Mouse (Mus musculus): ENCODE measurements around the gene Zfp341.

Zfp341 gene

GRCm38 (mm10) chr2:154589051-154589450, 24.0 kb upstream of the Zfp341 start:
- peak; percentile 28 for DNase-seq

- DNase-seq: no peak
These were observed 21.9 kb upstream of the Zfp341 start for GRCm38 (mm10) chr2:154591239-154591638.

- no peak for DNase-seq
These were observed 20.1 kb upstream of the Zfp341 start for GRCm38 (mm10) chr2:154593025-154593424.

- peak; percentile 38 for DNase-seq
These were observed 17.3 kb upstream of the Zfp341 start for GRCm38 (mm10) chr2:154595775-154596174.

- DNase-seq: no peak
These were observed 15.7 kb upstream of the Zfp341 start for GRCm38 (mm10) chr2:154597399-154597798.

GRCm38 (mm10) chr2:154600586-154600985, 12.5 kb upstream of the Zfp341 start:
- no peak for DNase-seq

GRCm38 (mm10) chr2:154601324-154601723, 11.8 kb upstream of the Zfp341 start:
- DNase-seq: no peak

GRCm38 (mm10) chr2:154603007-154603637, 10.0 kb upstream of the Zfp341 start:
- DNase-seq: no peak

- DNase-seq: peak; percentile 99
These were observed 9.4 kb upstream of the Zfp341 start, which contains the start of gene Pxmp4 for GRCm38 (mm10) chr2:154603638-154604153. Pxmp4 (minus strand) TSS chr2:154603708.

- DNase-seq: no peak
These were observed 8.9 kb upstream of the Zfp341 start for GRCm38 (mm10) chr2:154604156-154604555.

- DNase-seq: no peak
These were observed 6.1 kb upstream of the Zfp341 start for GRCm38 (mm10) chr2:154606965-154607364.

GRCm38 (mm10) chr2:154609050-154609767, 3.9 kb upstream of the Zfp341 start:
- no peak for DNase-seq

- DNase-seq: no peak
These were observed 1.9 kb downstream of the Zfp341 start for GRCm38 (mm10) chr2:154614841-154615576.

- DNase-seq: no peak
These were observed 2.6 kb downstream of the Zfp341 start for GRCm38 (mm10) chr2:154615674-154616073.

GRCm38 (mm10) chr2:154617061-154617460, 4.0 kb downstream of the Zfp341 start:
- no peak for DNase-seq

GRCm38 (mm10) chr2:154621684-154622083, 8.6 kb downstream of the Zfp341 start:
- DNase-seq: no peak

GRCm38 (mm10) chr2:154624137-154624536, 11.0 kb downstream of the Zfp341 start:
- no peak for DNase-seq

- DNase-seq: no peak
These were observed 17.4 kb downstream of the Zfp341 start for GRCm38 (mm10) chr2:154630531-154630930.

- DNase-seq: no peak
These were observed 19.2 kb downstream of the Zfp341 start for GRCm38 (mm10) chr2:154632203-154632780.

- no peak for DNase-seq
These were observed 20.1 kb downstream of the Zfp341 start for GRCm38 (mm10) chr2:154633039-154633742.

- no peak for DNase-seq
These were observed 21.0 kb downstream of the Zfp341 start for GRCm38 (mm10) chr2:154633876-154634644.

GRCm38 (mm10) chr2:154635826-154636225, 22.7 kb downstream of the Zfp341 start:
- DNase-seq: no peak
